Mouse (Mus musculus) spleen, adult 2 months (tissue): Measurements from ENCODE around the gene Tmem243.

Experiments
- CTCF ChIP-seq: fragments of 200-500 bp; IDR thresholded peaks from 2 replicates; pipeline ENCODE4 v1.5.1; 2011; ENCODE audit warnings: mild to moderate bottlenecking, inconsistent platforms; ENCODE audit not compliant: insufficient read depth, insufficient read length, insufficient replicate concordance; ENCODE audit errors: extremely low read depth
- POLR2A ChIP-seq: fragments of 200-500 bp; IDR thresholded peaks from 2 replicates; pipeline ENCODE4 v1.6.1; 2011; ENCODE audit warnings: low read depth, low read length, inconsistent platforms

GRCm38 (mm10) chr5:9156746-9157145 lies 56.3 kb downstream of the Tmem243 start:
- no peak for TF ChIP-seq POLR2A
- no peak for TF ChIP-seq CTCF
